Mouse (Mus musculus): ENCODE results near the gene Cuedc2. TPM values are rescaled to one million over a fixed set of nuclear protein-coding genes. Genes with fewer than 3 reads are reported as not detected.

Gene Cuedc2
- polyA plus RNA-seq, 1 experiment from 2014 or later: 132 TPM

- Histone ChIP-seq H3K4me1 (ENCODE audit: control insufficient read depth, insufficient read depth, low read length) (peaks cover 22% of the 10 kb centered on the region), H3K9ac (ENCODE audit: low read depth, low read length) (no peak overlapping the region), H3K4me2 (ENCODE audit: low read depth, low read length) (no peak overlapping the region), H3K9me3 (ENCODE audit: control insufficient read depth, low read length) (no peaks in the 10 kb centered on the region), H3K27me3 (replicated peaks; ENCODE audit: control insufficient read depth, insufficient read depth, low read length) (peaks cover 13% of the 10 kb centered on the region), H3K36me3 (ENCODE audit: control insufficient read depth, insufficient read depth, low read length) (0 out of 2 replicates have a peak, but pooled peaks cover 8% of the 10 kb centered on the region), H3K4me3 (ENCODE audit: low read length) (no peak overlapping the region), H3K27ac (ENCODE audit: low read length) (no peak overlapping the region)
- 86% methylated on average over 9 of the region's 9 CpGs for WGBS
- ATAC-seq: no peak
These were observed 27.2 kb downstream of the Cuedc2 start for GRCm38 (mm10) chr19:46311341-46311740.

- no peak for ATAC-seq
- no peak overlapping the region for H3K4me2 ChIP-seq (ENCODE audit: low read depth, low read length)
- H3K4me1 ChIP-seq (ENCODE audit: control insufficient read depth, insufficient read depth, low read length): peaks cover 28% of the 10 kb centered on the region
- H3K9ac ChIP-seq (ENCODE audit: low read depth, low read length): no peak overlapping the region
- H3K4me3 ChIP-seq (ENCODE audit: low read length): no peak overlapping the region
- H3K36me3 ChIP-seq (ENCODE audit: control insufficient read depth, insufficient read depth, low read length): 0 out of 2 replicates have a peak, but pooled peaks cover 8% of the 10 kb centered on the region
- 93% methylated on average over 12 of the region's 12 CpGs for WGBS
- H3K27me3 ChIP-seq (replicated peaks; ENCODE audit: control insufficient read depth, insufficient read depth, low read length): peaks cover 13% of the 10 kb centered on the region; the same call in 1 of the 2 replicates
- H3K9me3 ChIP-seq (ENCODE audit: control insufficient read depth, low read length): no peaks in the 10 kb centered on the region
- no peak overlapping the region for H3K27ac ChIP-seq (ENCODE audit: low read length)
These were observed 28.1 kb downstream of the Cuedc2 start for GRCm38 (mm10) chr19:46310312-46310865.

- Histone ChIP-seq H3K27ac (ENCODE audit: low read length) (no peak overlapping the region), H3K27me3 (replicated peaks; ENCODE audit: control insufficient read depth, insufficient read depth, low read length) (peaks cover 13% of the 10 kb centered on the region; the same call in 1 of the 2 replicates)
- 79% methylated on average over 21 of the region's 21 CpGs for WGBS
These were observed 28.7 kb downstream of the Cuedc2 start for GRCm38 (mm10) chr19:46309651-46310305.

GRCm38 (mm10) chr19:46308706-46309435 lies 29.6 kb downstream of the Cuedc2 start:
- Histone ChIP-seq H3K4me3 (ENCODE audit: low read length) (peak overlapping the region; percentile 47), H3K4me1 (ENCODE audit: control insufficient read depth, insufficient read depth, low read length) (peaks cover 20% of the 10 kb centered on the region), H3K9me3 (ENCODE audit: control insufficient read depth, low read length) (no peaks in the 10 kb centered on the region), H3K27ac (ENCODE audit: low read length) (no peak overlapping the region), H3K36me3 (ENCODE audit: control insufficient read depth, insufficient read depth, low read length) (0 out of 2 replicates have a peak, but pooled peaks cover 8% of the 10 kb centered on the region), H3K4me2 (ENCODE audit: low read depth, low read length) (peak overlapping the region; percentile 91), H3K9ac (ENCODE audit: low read depth, low read length) (peak overlapping the region; percentile 68), H3K27me3 (replicated peaks; ENCODE audit: control insufficient read depth, insufficient read depth, low read length) (peaks cover 6% of the 10 kb centered on the region; the same call in 1 of the 2 replicates)
- ATAC-seq: peak; percentile 9; the same call in 1 of the 2 replicates
- 3% methylated on average over 47 of the region's 47 CpGs for WGBS

More at GRCm38 (mm10) chr19:46309651-46310305, 28.7 kb downstream of the Cuedc2 start:
- 0 out of 2 replicates have a peak, but pooled peaks cover 8% of the 10 kb centered on the region for H3K36me3 ChIP-seq (ENCODE audit: control insufficient read depth, insufficient read depth, low read length)
- no peak overlapping the region for H3K4me2 ChIP-seq (ENCODE audit: low read depth, low read length)
- H3K4me1 ChIP-seq (ENCODE audit: control insufficient read depth, insufficient read depth, low read length): peaks cover 26% of the 10 kb centered on the region
- ATAC-seq: no peak
- H3K9me3 ChIP-seq (ENCODE audit: control insufficient read depth, low read length): no peaks in the 10 kb centered on the region
- no peak overlapping the region for H3K4me3 ChIP-seq (ENCODE audit: low read length)
- no peak overlapping the region for H3K9ac ChIP-seq (ENCODE audit: low read depth, low read length)

GRCm38 (mm10) chr19:46308303-46308702 lies 30.2 kb downstream of the Cuedc2 start:
- 74% methylated on average over 16 of the region's 16 CpGs for WGBS
- 0 out of 2 replicates have a peak, but pooled peaks cover 8% of the 10 kb centered on the region for H3K36me3 ChIP-seq (ENCODE audit: control insufficient read depth, insufficient read depth, low read length)
- H3K4me3 ChIP-seq (ENCODE audit: low read length): no peak overlapping the region
- no peak for ATAC-seq
- H3K9ac ChIP-seq (ENCODE audit: low read depth, low read length): peak overlapping the region; percentile 68
- peak overlapping the region; percentile 91; the same call in 1 of the 2 replicates for H3K4me2 ChIP-seq (ENCODE audit: low read depth, low read length)
- H3K9me3 ChIP-seq (ENCODE audit: control insufficient read depth, low read length): no peaks in the 10 kb centered on the region
- no peak overlapping the region for H3K27ac ChIP-seq (ENCODE audit: low read length)
- peaks cover 24% of the 10 kb centered on the region for H3K4me1 ChIP-seq (ENCODE audit: control insufficient read depth, insufficient read depth, low read length)
- H3K27me3 ChIP-seq (replicated peaks; ENCODE audit: control insufficient read depth, insufficient read depth, low read length): peaks cover 5% of the 10 kb centered on the region; the same call in 1 of the 2 replicates

GRCm38 (mm10) chr19:46307781-46308180 lies 30.7 kb downstream of the Cuedc2 start:
- no peak for ATAC-seq
- Histone ChIP-seq H3K9ac (ENCODE audit: low read depth, low read length) (no peak overlapping the region), H3K4me2 (ENCODE audit: low read depth, low read length) (no peak overlapping the region), H3K4me3 (ENCODE audit: low read length) (no peak overlapping the region), H3K4me1 (ENCODE audit: control insufficient read depth, insufficient read depth, low read length) (peaks cover 25% of the 10 kb centered on the region), H3K36me3 (ENCODE audit: control insufficient read depth, insufficient read depth, low read length) (0 out of 2 replicates have a peak, but pooled peaks cover 7% of the 10 kb centered on the region), H3K27me3 (replicated peaks; ENCODE audit: control insufficient read depth, insufficient read depth, low read length) (peaks cover 5% of the 10 kb centered on the region; the same call in 1 of the 2 replicates), H3K9me3 (ENCODE audit: control insufficient read depth, low read length) (no peaks in the 10 kb centered on the region), H3K27ac (ENCODE audit: low read length) (no peak overlapping the region)
- WGBS: 83% methylated on average over 16 of the region's 16 CpGs

- H3K4me2 ChIP-seq (ENCODE audit: low read depth, low read length): no peak overlapping the region
- 92% methylated on average over 9 of the region's 9 CpGs for WGBS
- no peak for ATAC-seq
- H3K27ac ChIP-seq (ENCODE audit: low read length): no peak overlapping the region
- H3K4me3 ChIP-seq (ENCODE audit: low read length): no peak overlapping the region
- H3K9me3 ChIP-seq (ENCODE audit: control insufficient read depth, low read length): no peaks in the 10 kb centered on the region
- peaks cover 5% of the 10 kb centered on the region; the same call in 1 of the 2 replicates for H3K27me3 ChIP-seq (replicated peaks; ENCODE audit: control insufficient read depth, insufficient read depth, low read length)
- H3K36me3 ChIP-seq (ENCODE audit: control insufficient read depth, insufficient read depth, low read length): 0 out of 2 replicates have a peak, but pooled peaks cover 3% of the 10 kb centered on the region
- no peak overlapping the region for H3K9ac ChIP-seq (ENCODE audit: low read depth, low read length)
- H3K4me1 ChIP-seq (ENCODE audit: control insufficient read depth, insufficient read depth, low read length): peaks cover 25% of the 10 kb centered on the region
These were observed 31.7 kb downstream of the Cuedc2 start for GRCm38 (mm10) chr19:46306751-46307289.

- peak overlapping the region; percentile 79 for H3K9ac ChIP-seq (ENCODE audit: low read depth, low read length)
- H3K27ac ChIP-seq (ENCODE audit: low read length): peak overlapping the region; percentile 45; the same call in 1 of the 2 replicates
- peak overlapping the region; percentile 81 for H3K4me3 ChIP-seq (ENCODE audit: low read length)
- 55% methylated on average over 5 of the region's 5 CpGs for WGBS
- peak overlapping the region; percentile 98 for H3K4me2 ChIP-seq (ENCODE audit: low read depth, low read length)
- no peaks in the 10 kb centered on the region for H3K9me3 ChIP-seq (ENCODE audit: control insufficient read depth, low read length)
- no peak for ATAC-seq
- H3K27me3 ChIP-seq (replicated peaks; ENCODE audit: control insufficient read depth, insufficient read depth, low read length): peaks cover 5% of the 10 kb centered on the region; the same call in 1 of the 2 replicates
- 0 out of 2 replicates have a peak, but pooled peaks cover 3% of the 10 kb centered on the region for H3K36me3 ChIP-seq (ENCODE audit: control insufficient read depth, insufficient read depth, low read length)
- H3K4me1 ChIP-seq (ENCODE audit: control insufficient read depth, insufficient read depth, low read length): peaks cover 25% of the 10 kb centered on the region
These were observed 32.3 kb downstream of the Cuedc2 start for GRCm38 (mm10) chr19:46306268-46306610.
